Mouse (Mus musculus) heart, postnatal 0 days (tissue): ENCODE measurements around the gene Helq.

Source experiments
- CTCF ChIP-seq: IDR thresholded peaks from 2 replicates; pipeline ENCODE4 v1.5.1; 2016; ENCODE audit warnings: antibody characterized with exemption, control low read depth, low read depth
- EP300 ChIP-seq: IDR thresholded peaks from 2 replicates; pipeline ENCODE4 v1.6.1; 2016; ENCODE audit warnings: antibody characterized with exemption, low read depth

DNA sequence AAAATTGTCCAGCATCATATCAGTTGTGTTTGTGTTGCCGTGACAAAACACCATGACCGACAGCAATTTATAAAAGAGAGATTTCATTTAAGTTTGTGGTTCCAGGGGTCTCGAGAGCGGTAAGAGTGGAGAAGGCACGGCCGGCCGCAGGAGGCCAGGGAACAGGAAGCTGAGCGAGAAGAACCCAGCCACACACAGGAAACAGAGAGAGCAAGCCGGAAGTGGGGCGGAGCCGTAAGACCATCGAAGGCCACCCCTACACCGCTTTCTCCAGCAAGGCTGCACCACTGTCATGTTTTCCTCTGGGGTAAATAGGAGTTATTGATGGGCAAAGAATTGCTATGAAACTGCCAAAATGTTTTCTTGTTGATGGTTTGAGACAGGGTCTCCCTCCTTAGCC lies 69.6 kb downstream of the Helq start:
- no peak for TF ChIP-seq CTCF
- TF ChIP-seq EP300: no peak
